Mouse (Mus musculus): ENCODE results near the gene Shank2. TPM values are rescaled to one million over a fixed set of nuclear protein-coding genes. Genes with fewer than 3 reads are reported as not detected.

Gene Shank2
- total RNA-seq, 1 experiment, result 0.94 TPM

- TF ChIP-seq HCFC1 (IDR thresholded peaks at IDR 0.05; ENCODE audit: borderline replicate concordance, insufficient read depth, low read length) (no peak), MAFK (IDR thresholded peaks at IDR 0.05; ENCODE audit: insufficient read depth, low read depth, low read length) (no peak), CHD2 (IDR thresholded peaks at IDR 0.05; ENCODE audit: low read depth, low read length) (no peak), ZNF384 (IDR thresholded peaks at IDR 0.05; ENCODE audit: low read depth, low read length) (no peak), ZC3H11A (IDR thresholded peaks at IDR 0.05; ENCODE audit: borderline replicate concordance, low read depth, low read length) (no peak)
- Histone ChIP-seq H3K36me3 (ENCODE audit: control insufficient read depth, insufficient read depth, low read length, poor library complexity, severe bottlenecking) (no peaks in the 10 kb centered on the region), H3K9me3 (ENCODE audit: control insufficient read depth, insufficient read depth, low read depth, low read length) (no peaks in the 10 kb centered on the region), H3K4me3 (ENCODE audit: insufficient read depth in 1 of 2, low read depth in 1 of 2, low read length in 2 of 2, poor library complexity in 1 of 2, severe bottlenecking in 1 of 2) (no peak overlapping the region), H3K9ac (ENCODE audit: insufficient read depth, low read depth, low read length, poor library complexity, severe bottlenecking) (no peak overlapping the region), H3K4me1 (ENCODE audit: control insufficient read depth in 2 of 2, insufficient read depth in 2 of 2, low read length in 2 of 2, poor library complexity in 1 of 2) (no peaks in the 10 kb centered on the region), H3K27ac (ENCODE audit: insufficient read depth, low read depth, low read length, poor library complexity, severe bottlenecking) (no peak overlapping the region)
- in situ Hi-C loops (cut with MboI; ENCODE audit: low sequenced_read_pairs in 2 of 2, unreplicated experiment in 2 of 2), result no loop called here
- DNase-seq (ENCODE audit: low read depth, low spot score), result no peak
Measured at GRCm38 (mm10) chr7:144301646-144302045, 299.9 kb downstream of the Shank2 start.

GRCm38 (mm10) chr7:144302498-144302897, 300.8 kb downstream of the Shank2 start:
- Histone ChIP-seq H3K9me3 (ENCODE audit: control insufficient read depth, insufficient read depth, low read depth, low read length) (no peaks in the 10 kb centered on the region), H3K9ac (ENCODE audit: insufficient read depth, low read depth, low read length, poor library complexity, severe bottlenecking) (no peak overlapping the region), H3K4me1 (ENCODE audit: control insufficient read depth in 2 of 2, insufficient read depth in 2 of 2, low read length in 2 of 2, poor library complexity in 1 of 2) (no peaks in the 10 kb centered on the region), H3K27ac (ENCODE audit: insufficient read depth, low read depth, low read length, poor library complexity, severe bottlenecking) (no peak overlapping the region), H3K36me3 (ENCODE audit: control insufficient read depth, insufficient read depth, low read length, poor library complexity, severe bottlenecking) (no peaks in the 10 kb centered on the region), H3K4me3 (ENCODE audit: insufficient read depth in 1 of 2, low read depth in 1 of 2, low read length in 2 of 2, poor library complexity in 1 of 2, severe bottlenecking in 1 of 2) (no peak overlapping the region)
- in situ Hi-C loops (cut with MboI; ENCODE audit: low sequenced_read_pairs in 2 of 2, unreplicated experiment in 2 of 2), result no loop called here
- TF ChIP-seq ZC3H11A (IDR thresholded peaks at IDR 0.05; ENCODE audit: borderline replicate concordance, low read depth, low read length) (no peak), CHD2 (IDR thresholded peaks at IDR 0.05; ENCODE audit: low read depth, low read length) (no peak), MAFK (IDR thresholded peaks at IDR 0.05; ENCODE audit: insufficient read depth, low read depth, low read length) (no peak), ZNF384 (IDR thresholded peaks at IDR 0.05; ENCODE audit: low read depth, low read length) (no peak), HCFC1 (IDR thresholded peaks at IDR 0.05; ENCODE audit: borderline replicate concordance, insufficient read depth, low read length) (no peak)
- no peak for DNase-seq (ENCODE audit: low read depth, low spot score)

GRCm38 (mm10) chr7:144307853-144308409, 306.2 kb downstream of the Shank2 start:
- in situ Hi-C loops (cut with MboI; ENCODE audit: low sequenced_read_pairs in 2 of 2, unreplicated experiment in 2 of 2), result no loop called here
- no peaks in the 10 kb centered on the region for H3K4me1 ChIP-seq (ENCODE audit: control insufficient read depth in 2 of 2, insufficient read depth in 2 of 2, low read length in 2 of 2, poor library complexity in 1 of 2)
- H3K27ac ChIP-seq (ENCODE audit: insufficient read depth, low read depth, low read length, poor library complexity, severe bottlenecking), result no peak overlapping the region
- no peak for DNase-seq (ENCODE audit: low read depth, low spot score)
- no peaks in the 10 kb centered on the region for H3K36me3 ChIP-seq (ENCODE audit: control insufficient read depth, insufficient read depth, low read length, poor library complexity, severe bottlenecking)
- H3K9me3 ChIP-seq (ENCODE audit: control insufficient read depth, insufficient read depth, low read depth, low read length), result no peaks in the 10 kb centered on the region
- no peak overlapping the region for H3K9ac ChIP-seq (ENCODE audit: insufficient read depth, low read depth, low read length, poor library complexity, severe bottlenecking)
- H3K4me3 ChIP-seq (ENCODE audit: insufficient read depth in 1 of 2, low read depth in 1 of 2, low read length in 2 of 2, poor library complexity in 1 of 2, severe bottlenecking in 1 of 2), result no peak overlapping the region
- no peak for TF ChIP-seq HCFC1 (IDR thresholded peaks at IDR 0.05; ENCODE audit: borderline replicate concordance, insufficient read depth, low read length)
- TF ChIP-seq MAFK (IDR thresholded peaks at IDR 0.05; ENCODE audit: insufficient read depth, low read depth, low read length), result no peak
- no peak for TF ChIP-seq ZC3H11A (IDR thresholded peaks at IDR 0.05; ENCODE audit: borderline replicate concordance, low read depth, low read length)
- no peak for TF ChIP-seq ZNF384 (IDR thresholded peaks at IDR 0.05; ENCODE audit: low read depth, low read length)
- TF ChIP-seq CHD2 (IDR thresholded peaks at IDR 0.05; ENCODE audit: low read depth, low read length), result no peak

- Histone ChIP-seq H3K9ac (ENCODE audit: insufficient read depth, low read depth, low read length, poor library complexity, severe bottlenecking) (no peak overlapping the region), H3K4me1 (ENCODE audit: control insufficient read depth in 2 of 2, insufficient read depth in 2 of 2, low read length in 2 of 2, poor library complexity in 1 of 2) (peaks cover 0 to 2% of the 10 kb centered on the region in 2 experiments; a peak in 1 of 4 replicates), H3K9me3 (ENCODE audit: control insufficient read depth, insufficient read depth, low read depth, low read length) (no peaks in the 10 kb centered on the region), H3K4me3 (ENCODE audit: insufficient read depth in 1 of 2, low read depth in 1 of 2, low read length in 2 of 2, poor library complexity in 1 of 2, severe bottlenecking in 1 of 2) (no peak overlapping the region), H3K27ac (ENCODE audit: insufficient read depth, low read depth, low read length, poor library complexity, severe bottlenecking) (no peak overlapping the region), H3K36me3 (ENCODE audit: control insufficient read depth, insufficient read depth, low read length, poor library complexity, severe bottlenecking) (no peaks in the 10 kb centered on the region)
- in situ Hi-C loops (cut with MboI; ENCODE audit: low sequenced_read_pairs in 2 of 2, unreplicated experiment in 2 of 2), result no loop called here
- no peak for TF ChIP-seq CHD2 (IDR thresholded peaks at IDR 0.05; ENCODE audit: low read depth, low read length)
- no peak for TF ChIP-seq ZC3H11A (IDR thresholded peaks at IDR 0.05; ENCODE audit: borderline replicate concordance, low read depth, low read length)
- 0 out of 2 replicates have a peak, but pooled peaks have one; percentile 30 for TF ChIP-seq HCFC1 (IDR thresholded peaks at IDR 0.05; ENCODE audit: borderline replicate concordance, insufficient read depth, low read length)
- no peak for TF ChIP-seq MAFK (IDR thresholded peaks at IDR 0.05; ENCODE audit: insufficient read depth, low read depth, low read length)
- DNase-seq (ENCODE audit: low read depth, low spot score), result no peak
Measured at GRCm38 (mm10) chr7:144314438-144315105, 312.8 kb downstream of the Shank2 start.
